Mouse (Mus musculus) 416B (cell line): ENCODE data around the gene Brd9.
"Not testable (repeated sequence)": the region's sequence is repeated elsewhere in the genome, so short reads cannot be mapped to it uniquely, and the experiment has no call there.

ENCODE experiments used
- DNase-seq: peaks from one replicate; pipeline ENCODE4 v3.0.0; 2011; ENCODE audit warnings: low read depth

Gene Brd9

DNA sequence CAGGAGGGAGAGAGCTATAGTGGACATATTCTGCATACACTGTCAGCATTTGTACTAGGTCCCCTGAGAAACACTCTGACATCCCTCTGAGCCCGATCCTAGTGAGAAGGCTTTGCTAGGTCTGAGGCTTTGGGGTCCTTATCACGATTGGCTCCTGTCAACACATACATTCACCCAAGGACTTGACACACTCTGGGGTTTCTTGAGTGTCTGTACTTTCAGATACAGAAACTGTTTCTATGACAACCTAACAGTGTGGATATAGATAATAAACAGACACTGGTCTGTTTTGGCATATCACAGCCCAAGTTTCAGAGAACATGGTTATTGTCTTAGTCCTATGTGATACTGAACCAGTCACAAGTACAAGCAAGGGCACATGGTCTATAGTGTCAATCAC lies 53.1 kb downstream of the Brd9 start:
- no peak for DNase-seq

DNA sequence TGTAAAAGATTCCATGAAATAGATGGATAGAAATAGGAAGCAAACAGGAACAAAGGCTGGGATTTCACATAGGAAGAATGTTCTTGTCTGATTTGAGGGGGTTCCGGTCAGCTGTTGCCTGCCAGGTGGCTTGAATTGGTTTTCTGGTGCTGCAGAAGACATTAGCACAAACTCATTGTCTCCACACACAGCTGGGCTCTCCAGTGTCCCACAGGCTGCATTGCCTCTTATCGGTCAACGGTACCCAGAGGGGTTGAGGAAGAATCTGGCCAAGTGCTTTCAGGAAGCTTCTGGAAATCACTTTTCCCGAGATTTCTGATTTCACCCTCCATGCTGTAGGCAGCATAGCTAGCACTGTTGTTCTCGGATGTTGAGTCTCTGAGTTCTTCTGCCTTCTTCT lies 53.7 kb downstream of the Brd9 start:
- DNase-seq: no peak

DNA sequence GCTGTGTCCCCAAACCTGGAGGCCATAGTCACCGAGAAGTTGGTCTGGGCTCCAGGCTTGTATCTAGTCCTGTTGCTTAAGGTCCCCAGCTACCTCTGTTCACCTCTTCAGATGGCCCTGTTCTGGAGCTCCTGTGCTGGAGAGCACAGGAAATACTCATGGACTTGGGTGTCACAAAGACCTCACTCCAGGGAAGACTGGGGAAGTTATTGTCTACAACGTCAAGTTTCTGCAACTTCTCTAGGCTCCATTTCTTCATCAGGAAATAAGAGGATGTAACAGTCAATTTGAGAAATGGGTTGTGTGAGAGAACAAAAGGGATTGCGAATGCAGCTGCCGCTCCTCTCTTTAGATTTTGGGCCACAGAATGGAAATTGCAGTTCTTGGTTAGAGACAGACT lies 58.8 kb downstream of the Brd9 start:
- peak; percentile 11 for DNase-seq

- peak; percentile 3 for DNase-seq
These were observed 62.9 kb downstream of the Brd9 start for GRCm38 (mm10) chr13:74000519-74000918.

- DNase-seq: no peak
These were observed 63.4 kb downstream of the Brd9 start for GRCm38 (mm10) chr13:74000961-74001360.

- peak; percentile 3 for DNase-seq
These were observed 63.9 kb downstream of the Brd9 start for GRCm38 (mm10) chr13:74001492-74001891.

- DNase-seq: not testable (repeated sequence)
These were observed 69.3 kb downstream of the Brd9 start for GRCm38 (mm10) chr13:74006881-74007280.

DNA sequence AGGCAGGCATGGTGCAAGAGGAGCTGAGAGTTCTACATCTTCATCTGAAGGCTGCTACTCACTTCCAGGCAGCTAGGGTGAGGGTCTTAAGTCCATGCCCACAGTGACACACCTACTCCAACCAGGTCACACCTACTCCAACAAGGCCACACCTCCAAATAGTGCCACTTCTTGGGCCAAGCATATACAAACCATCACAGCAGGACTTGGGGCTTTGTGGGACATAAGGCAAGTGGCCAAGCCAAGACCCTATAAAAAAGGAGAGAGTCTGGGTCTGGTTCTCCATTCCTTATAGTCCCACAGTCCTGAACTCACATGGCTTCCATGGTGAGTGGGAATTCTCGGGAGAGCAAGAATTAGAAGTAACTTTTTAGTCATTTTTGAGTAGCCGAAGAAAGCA lies 70.6 kb downstream of the Brd9 start:
- not testable (repeated sequence) for DNase-seq

DNA sequence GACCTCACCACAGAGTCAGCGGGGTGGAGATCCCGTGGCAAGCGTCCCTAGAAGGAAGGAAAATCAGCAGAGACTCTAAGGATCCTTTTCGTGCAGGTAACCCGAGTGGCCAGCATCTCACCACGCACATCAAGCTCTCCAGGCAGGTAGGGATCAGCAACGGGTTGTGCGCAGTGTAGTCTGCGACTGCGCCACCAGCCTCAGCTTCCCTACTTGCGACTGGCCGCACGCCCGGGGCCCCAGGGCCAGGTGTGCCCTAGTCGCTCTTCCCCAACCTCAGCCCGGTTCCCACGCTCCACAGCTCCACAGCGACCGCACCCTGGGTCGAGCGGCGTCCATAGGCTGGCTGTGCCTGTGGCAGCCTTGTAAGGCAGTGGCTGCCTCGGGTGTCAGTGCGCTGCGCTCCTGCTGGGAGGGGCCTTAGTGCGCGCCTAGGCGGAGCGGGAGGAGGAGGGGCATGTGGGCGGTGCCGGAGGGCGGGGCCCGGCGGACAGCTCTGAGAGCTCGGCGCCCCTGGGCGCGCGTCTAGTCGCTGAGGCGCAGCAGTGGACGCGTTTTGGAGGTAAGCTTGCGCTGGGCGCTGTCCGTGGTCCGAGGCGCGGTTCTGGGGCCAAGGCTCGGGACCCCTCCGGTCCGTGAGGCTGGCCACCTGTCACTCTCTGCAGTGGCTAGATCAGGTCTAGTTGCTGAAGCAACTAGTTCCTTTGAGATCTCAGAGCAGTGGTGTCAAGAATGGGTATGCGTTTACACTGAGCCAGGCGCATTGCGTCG lies 71.5 kb downstream of the Brd9 start, which contains the start of gene Tppp:
Gene Tppp, plus strand, starts transcription at position 460 of the 771 bp plus-strand sequence.
- DNase-seq: no peak

DNA sequence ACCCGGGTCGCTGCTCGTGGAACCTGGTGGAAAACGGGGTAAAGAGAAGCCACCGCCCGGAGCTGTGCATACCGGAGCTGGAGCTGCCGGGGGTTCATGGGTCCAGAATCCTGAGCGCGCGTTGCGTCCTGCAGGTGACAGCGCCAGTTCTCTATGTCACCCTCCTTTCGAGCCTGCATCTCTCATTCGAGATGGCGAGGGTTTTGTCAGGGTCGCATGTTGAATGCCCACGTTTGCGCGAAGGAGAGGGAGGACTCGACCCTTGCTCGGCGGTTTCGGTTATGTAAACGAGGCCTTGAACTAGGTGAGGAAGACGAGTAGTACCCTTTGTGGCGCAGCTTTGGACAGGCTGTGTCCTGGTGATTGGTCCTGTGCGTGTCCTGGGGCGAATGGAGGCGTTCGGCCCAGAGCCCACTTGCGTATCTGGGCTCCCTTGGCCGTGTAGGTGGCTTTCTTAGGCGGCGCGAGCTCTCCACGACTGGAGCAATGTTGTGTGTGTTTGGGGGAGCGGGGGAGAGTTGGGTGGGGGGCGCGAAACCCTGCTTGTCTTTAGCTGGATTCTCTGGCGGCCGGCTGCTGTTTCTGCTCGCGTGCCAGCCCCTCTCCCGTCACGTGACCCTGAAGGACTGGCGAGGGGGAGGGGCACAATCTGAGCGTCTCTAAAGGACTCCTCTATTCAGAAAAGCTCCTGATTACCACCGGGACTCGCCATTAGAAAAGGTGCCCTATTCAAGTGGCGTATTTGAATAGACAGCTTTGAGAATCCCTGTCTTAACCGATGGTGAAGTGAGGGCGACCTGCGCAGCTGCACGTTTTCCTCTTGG lies 72.4 kb downstream of the Brd9 start:
- DNase-seq: no peak
